Comparison of ENCODE assay signal across 14 mouse cellular contexts in genomic region chr7:16172586-16173140, GRCm38 (mm10). TPM values are rescaled to one million over a fixed set of nuclear protein-coding genes. Genes with fewer than 3 reads are reported as not detected.
DNase-seq lines count a peak whose midpoint lies in the region; ATAC-seq and TF ChIP-seq lines count a peak whose summit lies in the region.
"Had no signal": no experiment of that assay in that cellular context is flagged by ENCODE, and none has a peak within 500 bp of the region (broad histone marks: within the 10 kb centered on the region; RNA-seq: fewer than 3 reads in every experiment).

No protein-coding gene starts in this region.

- no peak overlapping the region for H3K9ac ChIP-seq in hindbrain, postnatal 0 days (replicated peaks; ENCODE audit: low read length)
- no peak overlapping the region; the same call in 1 of the 2 replicates for H3K9ac ChIP-seq in embryonic facial prominence, embryonic 11.5 days (replicated peaks; ENCODE audit: low read length)
- H3K9ac ChIP-seq in hindbrain, embryonic 15.5 days = no peak overlapping the region
- peak overlapping the region; percentile 31 for H3K9ac ChIP-seq in neural tube, embryonic 13.5 days
- H3K9ac ChIP-seq: heart, embryonic 12.5 days had no signal

- no peak for TF ChIP-seq CTCF in hindbrain, postnatal 0 days (IDR thresholded peaks at IDR 0.05; ENCODE audit: low read depth)

- no peak for ATAC-seq in hindbrain, postnatal 0 days
- no peak for ATAC-seq in embryonic facial prominence, embryonic 11.5 days (replicated peaks; ENCODE audit: insufficient number of reproducible peaks, low FRiP score, low TSS enrichment, low read depth)
- no peak for ATAC-seq in hindbrain, embryonic 15.5 days (ENCODE audit: low FRiP score, low read depth)
- ATAC-seq in neural tube, embryonic 13.5 days (ENCODE audit: low read depth) = peak; percentile 29
- ATAC-seq: CD4-positive, CD25-positive, alpha-beta regulatory T cell, adult 4 months had no signal

- 28% methylated on average over 1 of the region's 1 CpGs for WGBS in hindbrain, embryonic 10.5 days
- 0% methylated on average over 1 of the region's 1 CpGs for WGBS in hindbrain, postnatal 0 days
- WGBS in embryonic facial prominence, embryonic 11.5 days = 38% methylated on average over 1 of the region's 1 CpGs
- WGBS in hindbrain, embryonic 15.5 days = 10% methylated on average over 1 of the region's 1 CpGs
- WGBS in neural tube, embryonic 13.5 days = 0% methylated on average over 1 of the region's 1 CpGs

- no peak overlapping the region for H3K4me2 ChIP-seq in hindbrain, postnatal 0 days (ENCODE audit: low read depth, low read length)
- no peak overlapping the region for H3K4me2 ChIP-seq in embryonic facial prominence, embryonic 11.5 days (ENCODE audit: low read depth, low read length)
- H3K4me2 ChIP-seq in hindbrain, embryonic 15.5 days = no peak overlapping the region
- H3K4me2 ChIP-seq in neural tube, embryonic 13.5 days = peak overlapping the region; percentile 79
- H3K4me2 ChIP-seq: heart, embryonic 12.5 days had no signal

- H3K27me3 ChIP-seq in hindbrain, embryonic 10.5 days (ENCODE audit: insufficient read depth, poor library complexity, severe bottlenecking) = no peaks in the 10 kb centered on the region
- H3K27me3 ChIP-seq in hindbrain, postnatal 0 days (ENCODE audit: insufficient read depth, low read length) = no peaks in the 10 kb centered on the region
- H3K27me3 ChIP-seq in embryonic facial prominence, embryonic 11.5 days (ENCODE audit: control insufficient read depth, insufficient read depth, low read length) = no peaks in the 10 kb centered on the region
- no peaks in the 10 kb centered on the region for H3K27me3 ChIP-seq in hindbrain, embryonic 15.5 days
- H3K27me3 ChIP-seq in neural tube, embryonic 13.5 days = no peaks in the 10 kb centered on the region

- H3K9me3 ChIP-seq in hindbrain, embryonic 10.5 days = peaks cover 13% of the 10 kb centered on the region; the same call in 1 of the 2 replicates
- H3K9me3 ChIP-seq in hindbrain, postnatal 0 days (ENCODE audit: low read length) = no peaks in the 10 kb centered on the region; the same call in 1 of the 2 replicates
- H3K9me3 ChIP-seq in embryonic facial prominence, embryonic 11.5 days (replicated peaks; ENCODE audit: control insufficient read depth, low read length) = no peaks in the 10 kb centered on the region
- H3K9me3 ChIP-seq in hindbrain, embryonic 15.5 days = no peaks in the 10 kb centered on the region
- peaks cover 6% of the 10 kb centered on the region for H3K9me3 ChIP-seq in neural tube, embryonic 13.5 days

- H3K4me3 ChIP-seq in hindbrain, embryonic 10.5 days = peak overlapping the region; percentile 79; the same call in 1 of the 2 replicates
- no peak overlapping the region for H3K4me3 ChIP-seq in hindbrain, postnatal 0 days (ENCODE audit: low read length)
- H3K4me3 ChIP-seq in embryonic facial prominence, embryonic 11.5 days (ENCODE audit: low read depth, low read length) = no peak overlapping the region
- no peak overlapping the region for H3K4me3 ChIP-seq in hindbrain, embryonic 15.5 days
- H3K4me3 ChIP-seq in neural tube, embryonic 13.5 days = no peak overlapping the region
- H3K4me3 ChIP-seq: heart, embryonic 12.5 days had no signal

- H3K4me1 ChIP-seq in hindbrain, embryonic 10.5 days (replicated peaks) = peaks cover 63% of the 10 kb centered on the region
- H3K4me1 ChIP-seq in hindbrain, postnatal 0 days (ENCODE audit: insufficient read depth, low read length) = peaks cover 6% of the 10 kb centered on the region
- no peaks in the 10 kb centered on the region for H3K4me1 ChIP-seq in embryonic facial prominence, embryonic 11.5 days (ENCODE audit: control insufficient read depth, insufficient read depth, low read length)
- H3K4me1 ChIP-seq in hindbrain, embryonic 15.5 days (replicated peaks) = peaks cover 42% of the 10 kb centered on the region
- peaks cover 54% of the 10 kb centered on the region for H3K4me1 ChIP-seq in neural tube, embryonic 13.5 days (replicated peaks)

- peaks cover 17% of the 10 kb centered on the region for H3K36me3 ChIP-seq in hindbrain, embryonic 10.5 days
- no peaks in the 10 kb centered on the region; the same call in 1 of the 2 replicates for H3K36me3 ChIP-seq in hindbrain, postnatal 0 days (ENCODE audit: insufficient read depth, low read length)
- H3K36me3 ChIP-seq in embryonic facial prominence, embryonic 11.5 days (replicated peaks; ENCODE audit: control insufficient read depth, insufficient read depth, low read depth, low read length) = no peaks in the 10 kb centered on the region
- peaks cover 2% of the 10 kb centered on the region; the same call in 1 of the 2 replicates for H3K36me3 ChIP-seq in hindbrain, embryonic 15.5 days
- peaks cover 7% of the 10 kb centered on the region; the same call in 1 of the 2 replicates for H3K36me3 ChIP-seq in neural tube, embryonic 13.5 days
- H3K36me3 ChIP-seq: heart, embryonic 12.5 days had no signal

- no peak for DNase-seq in hindbrain, embryonic 10.5 days (ENCODE audit: low spot score)
- no peak for DNase-seq in hindbrain, postnatal 0 days (ENCODE audit: low spot score)
- no peak for DNase-seq in embryonic facial prominence, embryonic 11.5 days (ENCODE audit: low spot score)
- no peak for DNase-seq in ovary, postnatal 14 days (ENCODE audit: low spot score)
- DNase-seq in left cerebral cortex, adult 18-20 months (ENCODE audit: low spot score in 2 of 2) = no peak
- DNase-seq: gastrocnemius, postnatal 25 days; kidney, postnatal 4 days; liver; thymus, postnatal 4 days had no signal

- peak overlapping the region; percentile 93 for H3K27ac ChIP-seq in hindbrain, embryonic 10.5 days
- H3K27ac ChIP-seq in hindbrain, postnatal 0 days = no peak overlapping the region
- H3K27ac ChIP-seq in embryonic facial prominence, embryonic 11.5 days (replicated peaks; ENCODE audit: low read depth, low read length) = 0 out of 2 replicates have a peak overlapping the region, but pooled peaks have one; percentile 20
- peak overlapping the region; percentile 69 for H3K27ac ChIP-seq in hindbrain, embryonic 15.5 days (replicated peaks)
- H3K27ac ChIP-seq in neural tube, embryonic 13.5 days (replicated peaks) = peak overlapping the region; percentile 93

RNA-seq across cellular contexts. Expression of gene Meis3, which starts 2.2 kb away (rescaled TPM):
- 117 and 173 TPM in 2 replicates for polyA plus RNA-seq in hindbrain, embryonic 10.5 days (2016; fragmentation: Nextera tagmentation; extraction: Ambion mirVana)
- total RNA-seq in hindbrain, postnatal 0 days (2014; rRNA removed) = 76.6 and 81.3 TPM in 2 replicates
- 77.5 and 84.6 TPM in 2 replicates for polyA plus RNA-seq in hindbrain, postnatal 0 days (2015; fragmentation: Nextera tagmentation; extraction: Ambion mirVana)
- 34.0 and 47.1 TPM in 2 replicates for polyA plus RNA-seq in embryonic facial prominence, embryonic 11.5 days (2014; fragmentation: Nextera tagmentation; extraction: Ambion mirVana)
- 120 and 134 TPM in 2 replicates for polyA plus RNA-seq in hindbrain, embryonic 15.5 days (2015; fragmentation: Nextera tagmentation; extraction: Ambion mirVana)
- 139 and 161 TPM in 2 replicates for polyA plus RNA-seq in neural tube, embryonic 13.5 days (2015; fragmentation: Nextera tagmentation; extraction: Ambion mirVana)
- total RNA-seq in left cerebral cortex, adult 18-20 months (2021) = 10 to 100 TPM; 39.8 to 41.7 TPM

RNA-seq across cellular contexts. Expression of gene Slc8a2, which starts 43.0 kb away (rescaled TPM):
- 0.26 and 0.42 TPM in 2 replicates for polyA plus RNA-seq in hindbrain, embryonic 10.5 days (2016; fragmentation: Nextera tagmentation; extraction: Ambion mirVana)
- 78.6 and 79.4 TPM in 2 replicates for total RNA-seq in hindbrain, postnatal 0 days (2014; rRNA removed)
- polyA plus RNA-seq in hindbrain, postnatal 0 days (2015; fragmentation: Nextera tagmentation; extraction: Ambion mirVana) = 1.2 TPM in 2 replicates
- polyA plus RNA-seq in embryonic facial prominence, embryonic 11.5 days (2014; fragmentation: Nextera tagmentation; extraction: Ambion mirVana) = 0.25 and 0.42 TPM in 2 replicates
- 1.1 TPM in 2 replicates for polyA plus RNA-seq in hindbrain, embryonic 15.5 days (2015; fragmentation: Nextera tagmentation; extraction: Ambion mirVana)
- polyA plus RNA-seq in neural tube, embryonic 13.5 days (2015; fragmentation: Nextera tagmentation; extraction: Ambion mirVana) = 1.1 and 1.4 TPM in 2 replicates
- 100 to 1,000 TPM; 214 to 216 TPM for total RNA-seq in left cerebral cortex, adult 18-20 months (2021)
- total RNA-seq: megakaryocyte-erythroid progenitor cell, adult 5-6 weeks had no signal
- polyA plus RNA-seq: CD4-positive, CD25-positive, alpha-beta regulatory T cell, adult 4 months had no signal

RNA-seq across cellular contexts. Expression of gene Dhx34, which starts 49.2 kb away (rescaled TPM):
- 22.0 and 22.3 TPM in 2 replicates for polyA plus RNA-seq in hindbrain, embryonic 10.5 days (2016; fragmentation: Nextera tagmentation; extraction: Ambion mirVana)
- total RNA-seq in hindbrain, postnatal 0 days (2014; rRNA removed) = 21.1 and 25.0 TPM in 2 replicates
- 9.1 and 9.4 TPM in 2 replicates for polyA plus RNA-seq in hindbrain, postnatal 0 days (2015; fragmentation: Nextera tagmentation; extraction: Ambion mirVana)
- polyA plus RNA-seq in embryonic facial prominence, embryonic 11.5 days (2014; fragmentation: Nextera tagmentation; extraction: Ambion mirVana) = 6.6 and 9.9 TPM in 2 replicates
- 10.9 and 11.1 TPM in 2 replicates for polyA plus RNA-seq in hindbrain, embryonic 15.5 days (2015; fragmentation: Nextera tagmentation; extraction: Ambion mirVana)
- polyA plus RNA-seq in neural tube, embryonic 13.5 days (2015; fragmentation: Nextera tagmentation; extraction: Ambion mirVana) = 11.3 and 13.2 TPM in 2 replicates
- total RNA-seq in left cerebral cortex, adult 18-20 months (2021) = 10 to 100 TPM; 11.3 to 13.4 TPM

RNA-seq across cellular contexts. Expression of gene Kptn, which starts 53.0 kb away (rescaled TPM):
- 27.0 and 30.5 TPM in 2 replicates for polyA plus RNA-seq in hindbrain, embryonic 10.5 days (2016; fragmentation: Nextera tagmentation; extraction: Ambion mirVana)
- total RNA-seq in hindbrain, postnatal 0 days (2014; rRNA removed) = 33.3 and 41.7 TPM in 2 replicates
- 33.2 and 35.8 TPM in 2 replicates for polyA plus RNA-seq in hindbrain, postnatal 0 days (2015; fragmentation: Nextera tagmentation; extraction: Ambion mirVana)
- 22.1 and 23.5 TPM in 2 replicates for polyA plus RNA-seq in embryonic facial prominence, embryonic 11.5 days (2014; fragmentation: Nextera tagmentation; extraction: Ambion mirVana)
- 45.3 and 53.5 TPM in 2 replicates for polyA plus RNA-seq in hindbrain, embryonic 15.5 days (2015; fragmentation: Nextera tagmentation; extraction: Ambion mirVana)
- 37.9 and 41.4 TPM in 2 replicates for polyA plus RNA-seq in neural tube, embryonic 13.5 days (2015; fragmentation: Nextera tagmentation; extraction: Ambion mirVana)
- total RNA-seq in left cerebral cortex, adult 18-20 months (2021) = 10 to 100 TPM; 34.9 to 35.1 TPM
